In the genomic region with DNA sequence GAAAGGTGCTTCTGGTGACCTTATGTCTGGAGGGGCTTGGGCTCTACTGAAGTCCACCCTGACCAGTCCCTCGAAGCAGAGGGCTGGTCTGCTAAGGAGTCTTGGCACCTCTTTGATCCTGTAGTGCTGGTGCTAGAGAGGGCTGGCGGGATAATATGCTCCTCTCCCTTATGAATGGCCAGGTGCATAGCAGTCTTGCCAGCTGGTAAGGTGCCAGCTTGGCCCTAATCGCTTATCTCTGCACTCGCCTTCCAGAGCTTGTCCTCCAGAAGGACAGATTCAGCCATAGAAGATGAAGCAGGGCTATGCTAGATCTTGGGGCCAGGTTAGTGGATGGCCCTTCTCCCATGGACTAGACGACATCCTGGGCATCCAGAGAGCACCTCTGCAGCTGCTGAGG, we compare ENCODE assay signal across 12 mouse cellular contexts.
A peak's percentile ranks its signal among the peaks of the same experiment; 100 is the strongest.
DNase-seq lines count a peak whose midpoint lies in the region; ATAC-seq and TF ChIP-seq lines count a peak whose summit lies in the region.
"Had no signal": no experiment of that assay in that cellular context is flagged by ENCODE, and none has a peak within 500 bp of the region (broad histone marks: within the 10 kb centered on the region; RNA-seq: fewer than 3 reads in every experiment).

No protein-coding gene starts in this region.

- peaks cover 82% of the 10 kb centered on the region for H3K4me1 ChIP-seq in hindbrain, embryonic 10.5 days (replicated peaks)
- H3K4me1 ChIP-seq in hindbrain, embryonic 16.5 days (ENCODE audit: control insufficient read depth, insufficient read depth, low read depth, low read length), result peaks cover 81% of the 10 kb centered on the region
- peaks cover 78% of the 10 kb centered on the region for H3K4me1 ChIP-seq in embryonic facial prominence, embryonic 12.5 days
- peaks cover 70% of the 10 kb centered on the region for H3K4me1 ChIP-seq in hindbrain, postnatal 0 days (ENCODE audit: insufficient read depth, low read length)

- DNase-seq in hindbrain, embryonic 10.5 days (ENCODE audit: low spot score), result no peak
- DNase-seq in brain, adult 2 months (ENCODE audit: low read depth, low spot score), result peak; percentile 87
- DNase-seq in hindbrain, postnatal 0 days (ENCODE audit: low spot score), result peak; percentile 69
- no peak for DNase-seq in thymus, adult 18-20 months
- no peak for DNase-seq in left cerebral cortex, postnatal 10 days (ENCODE audit: extremely low spot score in 1 of 2, low spot score in 2 of 2)
- DNase-seq in gastrocnemius, adult 2 months, result no peak
- DNase-seq: gastrocnemius, postnatal 36 days; thymus, postnatal 36 days had no signal

- no peaks in the 10 kb centered on the region for H3K36me3 ChIP-seq in hindbrain, embryonic 10.5 days
- no peaks in the 10 kb centered on the region for H3K36me3 ChIP-seq in hindbrain, embryonic 16.5 days (ENCODE audit: control insufficient read depth, insufficient read depth, low read length)
- no peaks in the 10 kb centered on the region for H3K36me3 ChIP-seq in embryonic facial prominence, embryonic 12.5 days
- H3K36me3 ChIP-seq in hindbrain, postnatal 0 days (ENCODE audit: insufficient read depth, low read length), result no peaks in the 10 kb centered on the region
- H3K36me3 ChIP-seq: G1E had no signal

- H3K9ac ChIP-seq in hindbrain, embryonic 16.5 days (ENCODE audit: low read depth, low read length), result no peak overlapping the region
- no peak overlapping the region for H3K9ac ChIP-seq in embryonic facial prominence, embryonic 12.5 days
- H3K9ac ChIP-seq in hindbrain, postnatal 0 days (replicated peaks; ENCODE audit: low read length), result peak overlapping the region; percentile 9; the same call in 1 of the 2 replicates

- no peak overlapping the region for H3K4me3 ChIP-seq in hindbrain, embryonic 10.5 days
- H3K4me3 ChIP-seq in hindbrain, embryonic 16.5 days (ENCODE audit: low read length), result no peak overlapping the region
- H3K4me3 ChIP-seq in embryonic facial prominence, embryonic 12.5 days, result no peak overlapping the region
- H3K4me3 ChIP-seq in hindbrain, postnatal 0 days (ENCODE audit: low read length), result no peak overlapping the region
- H3K4me3 ChIP-seq in gastrocnemius, adult 2 months, result no peak overlapping the region

- intact Hi-C loops in left cerebral cortex, postnatal 10 days (cut with DNase I), result loop anchor here (5.0 kb wide), 1 partner anchor 64 kb away; a partner anchor contains a TSS
- intact Hi-C loops in gastrocnemius, adult 2 months (cut with DNase I), result no loop called here

- H3K4me2 ChIP-seq in hindbrain, embryonic 16.5 days (ENCODE audit: low read length), result no peak overlapping the region
- H3K4me2 ChIP-seq in embryonic facial prominence, embryonic 12.5 days (replicated peaks), result no peak overlapping the region
- no peak overlapping the region for H3K4me2 ChIP-seq in hindbrain, postnatal 0 days (ENCODE audit: low read depth, low read length)

- WGBS in hindbrain, embryonic 10.5 days, result 70% methylated on average over 5 of the region's 5 CpGs
- 42% methylated on average over 5 of the region's 5 CpGs for WGBS in hindbrain, embryonic 16.5 days
- 71% methylated on average over 5 of the region's 5 CpGs for WGBS in embryonic facial prominence, embryonic 12.5 days
- WGBS in hindbrain, postnatal 0 days, result 30% methylated on average over 5 of the region's 5 CpGs

- 0 out of 2 replicates have a peak overlapping the region, but pooled peaks have one; percentile 24 for H3K27ac ChIP-seq in hindbrain, embryonic 10.5 days
- H3K27ac ChIP-seq in hindbrain, embryonic 16.5 days (ENCODE audit: low read depth, low read length), result no peak overlapping the region; the same call in 1 of the 2 replicates
- peak overlapping the region; percentile 92 for H3K27ac ChIP-seq in embryonic facial prominence, embryonic 12.5 days
- H3K27ac ChIP-seq in hindbrain, postnatal 0 days, result peak overlapping the region; percentile 13; the same call in 1 of the 2 replicates
- no peak overlapping the region for H3K27ac ChIP-seq in gastrocnemius, adult 2 months

- TF ChIP-seq CTCF in hindbrain, postnatal 0 days (IDR thresholded peaks at IDR 0.05; ENCODE audit: low read depth), result no peak
- TF ChIP-seq CTCF in gastrocnemius, adult 2 months (IDR thresholded peaks at IDR 0.05), result no peak

- no peak for ATAC-seq in hindbrain, embryonic 16.5 days
- ATAC-seq in embryonic facial prominence, embryonic 12.5 days (ENCODE audit: insufficient number of reproducible peaks, insufficient read depth, low FRiP score, low TSS enrichment), result no peak
- no peak for ATAC-seq in hindbrain, postnatal 0 days
- ATAC-seq: activated CD4-positive, CD25-positive, alpha-beta regulatory T cell, adult 4 months had no signal

- H3K9me3 ChIP-seq in hindbrain, embryonic 10.5 days, result no peaks in the 10 kb centered on the region
- H3K9me3 ChIP-seq in hindbrain, embryonic 16.5 days (ENCODE audit: control insufficient read depth, low read length), result no peaks in the 10 kb centered on the region
- H3K9me3 ChIP-seq in embryonic facial prominence, embryonic 12.5 days, result no peaks in the 10 kb centered on the region
- no peaks in the 10 kb centered on the region for H3K9me3 ChIP-seq in hindbrain, postnatal 0 days (ENCODE audit: low read length)
- H3K9me3 ChIP-seq: G1E had no signal

- H3K27me3 ChIP-seq in hindbrain, embryonic 10.5 days (ENCODE audit: insufficient read depth, poor library complexity, severe bottlenecking), result peaks cover 96% of the 10 kb centered on the region
- H3K27me3 ChIP-seq in hindbrain, embryonic 16.5 days (replicated peaks; ENCODE audit: control insufficient read depth, insufficient read depth, low read length), result 0 out of 2 replicates have a peak, but pooled peaks cover 3% of the 10 kb centered on the region
- 0 out of 2 replicates have a peak, but pooled peaks cover 5% of the 10 kb centered on the region for H3K27me3 ChIP-seq in embryonic facial prominence, embryonic 12.5 days
- no peaks in the 10 kb centered on the region for H3K27me3 ChIP-seq in hindbrain, postnatal 0 days (ENCODE audit: insufficient read depth, low read length)

Comparison
In these comparisons a context has a peak if more than half of its experiments do, and no peak if none do; other contexts are left out.
1. DNase-seq: peak in brain, adult 2 months (single experiment) and hindbrain, postnatal 0 days (single experiment); none in hindbrain, embryonic 10.5 days (single experiment), thymus, adult 18-20 months (0 of 2), left cerebral cortex, postnatal 10 days (0 of 2) and gastrocnemius, adult 2 months (single experiment).
2. H3K27ac ChIP-seq: peak in hindbrain, embryonic 10.5 days (single experiment), embryonic facial prominence, embryonic 12.5 days (single experiment) and hindbrain, postnatal 0 days (single experiment); none in hindbrain, embryonic 16.5 days (single experiment) and gastrocnemius, adult 2 months (single experiment).